Mouse (Mus musculus): ENCODE data around the gene Prdx5. TPM values are rescaled to one million over a fixed set of nuclear protein-coding genes. Genes with fewer than 3 reads are reported as not detected.
"Not testable (repeated sequence)": the region's sequence is repeated elsewhere in the genome, so short reads cannot be mapped to it uniquely, and the experiment has no call there.

The Prdx5 gene
- polyA plus RNA-seq, 1 experiment = 276 TPM

DNA sequence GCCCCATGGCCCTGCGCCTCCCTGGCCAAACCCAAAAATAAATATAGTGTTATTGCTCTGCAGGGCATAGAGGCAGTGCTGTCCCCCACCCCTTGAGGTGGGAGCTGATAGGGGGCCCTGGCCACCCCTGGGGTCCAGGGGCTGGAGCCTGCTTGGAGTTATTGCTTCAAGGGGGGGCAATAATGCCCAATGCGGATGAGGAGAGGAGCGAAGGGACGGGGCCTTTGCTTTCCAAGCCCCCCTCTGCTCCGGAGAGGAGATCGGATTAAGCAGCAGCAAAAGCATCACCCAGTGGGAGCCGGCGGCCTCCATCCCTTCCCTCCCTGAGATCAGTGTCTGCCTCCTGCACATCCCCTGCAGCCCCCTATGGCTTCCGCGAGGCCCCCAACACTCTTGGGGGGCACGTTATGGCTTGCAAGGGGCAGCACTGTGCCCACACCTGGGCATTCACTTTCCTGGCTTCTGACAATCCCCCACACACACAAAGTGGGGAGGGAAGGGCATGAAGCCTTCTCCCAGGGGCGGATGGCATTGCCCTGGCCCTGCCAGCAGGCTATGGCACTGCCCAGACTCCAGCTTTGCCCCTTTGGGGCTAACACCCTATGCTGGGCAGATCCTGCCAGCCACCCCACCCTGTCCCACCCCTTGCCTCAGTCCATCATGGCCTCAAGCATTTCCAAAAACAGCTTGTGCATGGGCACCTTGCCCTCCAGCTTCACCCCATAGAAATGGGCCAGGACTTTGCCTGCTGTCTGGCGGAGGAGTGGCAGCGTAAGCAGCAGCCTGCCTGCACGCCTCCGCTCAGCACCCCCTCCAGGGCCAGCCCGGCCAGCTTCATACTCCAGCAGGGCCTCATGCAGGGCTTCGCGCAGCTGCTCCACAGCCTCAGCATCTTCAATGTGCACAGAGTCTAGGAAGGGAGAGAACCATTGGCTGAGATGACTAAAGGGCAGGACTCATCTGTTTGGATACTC, 1.5 kb upstream of the Prdx5 start:
- Histone ChIP-seq H3K79me2 (ENCODE audit: control insufficient read depth, insufficient read depth) (peaks cover 25% of the 10 kb centered on the region), H3K36me3 (ENCODE audit: control insufficient read depth, insufficient read depth) (peaks cover 11% of the 10 kb centered on the region), H3K27me3 (ENCODE audit: control insufficient read depth, insufficient read depth, insufficient read length) (no peaks in the 10 kb centered on the region), H3ac (ENCODE audit: control insufficient read depth, insufficient read length) (no peak overlapping the region), H3K4me3 (peak overlapping the region; percentile 85), H3K4me2 (ENCODE audit: low read depth) (peak overlapping the region; percentile 84)
- TF ChIP-seq POLR2AphosphoS2 (IDR thresholded peaks at IDR 0.05; ENCODE audit: insufficient read length, low read depth) (no peak), POLR2A (IDR thresholded peaks at IDR 0.05; ENCODE audit: insufficient read length, low read depth) (peak; percentile 7)

DNA sequence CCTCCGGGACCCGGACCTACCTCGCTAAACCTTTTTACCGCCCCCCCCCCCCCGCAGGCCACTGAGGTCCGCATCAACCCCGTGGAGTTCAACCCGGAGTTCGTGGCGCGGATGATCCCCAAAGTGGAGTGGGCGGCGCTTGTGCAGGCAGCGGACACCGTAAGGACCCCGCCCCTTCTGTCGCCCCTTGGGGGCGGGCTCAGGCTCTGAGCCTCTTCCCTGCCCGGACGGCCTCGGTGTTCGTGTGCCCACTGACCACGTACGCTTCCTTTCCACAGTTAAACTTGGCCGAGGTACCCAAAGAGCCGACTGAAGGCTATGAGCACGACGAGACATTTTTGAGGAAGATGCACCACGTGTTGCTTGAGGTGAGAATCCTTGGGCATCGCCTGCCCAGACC, 400 bp upstream of the Prdx5 start:
- Histone ChIP-seq H3K4me2 (ENCODE audit: low read depth) (peak overlapping the region; percentile 84), H3K79me2 (ENCODE audit: control insufficient read depth, insufficient read depth) (peaks cover 25% of the 10 kb centered on the region), H3K36me3 (ENCODE audit: control insufficient read depth, insufficient read depth) (peaks cover 11% of the 10 kb centered on the region), H3K4me3 (peak overlapping the region; percentile 85), H3ac (ENCODE audit: control insufficient read depth, insufficient read length) (peak overlapping the region; percentile 40)
- H3K27me3 ChIP-seq (ENCODE audit: control insufficient read depth, insufficient read depth, insufficient read length) = not testable (repeated sequence)

DNA sequence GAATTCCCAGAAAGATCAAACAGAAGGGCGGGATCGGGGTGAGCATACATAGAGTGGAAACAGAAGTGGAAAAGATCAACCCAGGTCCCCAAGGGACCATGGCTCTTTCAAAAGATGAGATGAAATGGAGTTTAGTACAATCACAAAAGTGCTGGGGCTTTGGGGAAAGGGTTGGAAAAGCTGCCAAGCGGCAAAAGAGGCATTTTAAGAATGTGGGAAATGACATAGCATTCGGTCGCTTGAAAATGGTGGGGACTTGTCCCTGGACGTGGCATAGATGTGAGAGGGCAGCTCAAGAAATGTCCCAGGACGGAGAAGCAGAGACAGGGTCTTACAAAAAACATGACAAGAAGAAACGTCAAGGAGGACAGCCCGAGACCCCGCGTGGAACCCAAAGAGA, 885 bp downstream of the Prdx5 start:
- peak overlapping the region; percentile 85 for H3K4me3 ChIP-seq
- H3K36me3 ChIP-seq (ENCODE audit: control insufficient read depth, insufficient read depth) = peaks cover 11% of the 10 kb centered on the region

DNA sequence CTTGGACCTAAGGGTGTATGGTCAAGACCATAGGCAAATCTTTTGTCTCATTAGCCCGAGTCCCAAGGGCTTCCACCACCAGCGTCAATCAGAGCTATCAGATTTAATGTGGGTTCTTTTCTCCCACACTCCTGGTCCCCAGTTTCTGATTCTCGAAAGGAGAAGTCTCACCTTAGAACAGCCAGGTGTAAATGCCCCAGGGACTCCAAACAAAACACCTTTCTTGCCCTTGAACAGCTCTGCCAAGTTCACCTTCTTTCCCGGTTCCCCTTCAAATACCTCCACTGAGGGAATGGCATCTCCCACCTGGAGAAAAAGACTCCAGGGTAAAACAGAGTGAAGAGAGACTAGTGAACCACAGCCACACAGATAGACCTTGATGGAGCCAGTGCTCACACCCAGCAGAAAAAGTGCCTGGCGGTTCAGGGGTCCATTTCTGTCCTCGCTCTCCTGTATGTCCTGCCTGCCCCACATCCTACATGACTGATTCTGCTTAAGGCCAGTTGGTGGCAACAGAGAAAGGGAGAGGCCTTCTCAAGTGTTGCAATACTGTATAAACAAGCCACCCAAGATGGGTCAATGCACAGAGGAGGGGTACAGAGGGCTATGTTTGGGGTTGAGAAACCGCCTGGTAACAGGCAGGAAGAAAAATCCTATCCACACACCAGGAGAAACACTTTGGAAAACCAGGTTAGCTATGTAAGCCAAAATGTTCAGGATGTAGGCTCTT, 1.9 kb downstream of the Prdx5 start:
- TF ChIP-seq TCF3 (IDR thresholded peaks at IDR 0.05; ENCODE audit: insufficient read length, low read depth) (no peak), CEBPB (IDR thresholded peaks at IDR 0.05; ENCODE audit: insufficient read depth, poor library complexity, severe bottlenecking) (peak; percentile 69)
- H3K36me3 ChIP-seq (ENCODE audit: control insufficient read depth, insufficient read depth) = peaks cover 8% of the 10 kb centered on the region

More for the DNA sequence above, 885 bp downstream of the Prdx5 start:
- TF ChIP-seq TCF3 (IDR thresholded peaks at IDR 0.05; ENCODE audit: insufficient read length, low read depth) (no peak), MAX (IDR thresholded peaks at IDR 0.05; ENCODE audit: low read depth) (no peak), TCF12 (IDR thresholded peaks at IDR 0.05; ENCODE audit: insufficient read depth, poor library complexity, severe bottlenecking) (no peak), POLR2A (IDR thresholded peaks at IDR 0.05; ENCODE audit: insufficient read length, low read depth) (no peak), USF1 (IDR thresholded peaks at IDR 0.05; ENCODE audit: low read depth) (no peak), SRF (IDR thresholded peaks at IDR 0.05; ENCODE audit: control insufficient read depth, insufficient read length, low read depth) (no peak), MYOD1 (IDR thresholded peaks at IDR 0.05; ENCODE audit: control insufficient read depth in 1 of 3, insufficient read length in 2 of 3, low read depth in 2 of 3) (no peak), CEBPB (IDR thresholded peaks at IDR 0.05; ENCODE audit: insufficient read depth, poor library complexity, severe bottlenecking) (no peak), E2F4 (IDR thresholded peaks at IDR 0.05; ENCODE audit: insufficient read depth) (no peak), POLR2AphosphoS2 (IDR thresholded peaks at IDR 0.05; ENCODE audit: insufficient read length, low read depth) (no peak), REST (IDR thresholded peaks at IDR 0.05; ENCODE audit: insufficient read depth, insufficient read length) (no peak), MYOG (IDR thresholded peaks at IDR 0.05; ENCODE audit: control insufficient read depth in 1 of 3, insufficient read depth in 1 of 3, insufficient read length in 2 of 3, low read depth in 2 of 3) (no peak)
- Histone ChIP-seq H3ac (ENCODE audit: control insufficient read depth, insufficient read length) (peak overlapping the region; percentile 40), H3K79me2 (ENCODE audit: control insufficient read depth, insufficient read depth) (peaks cover 25% of the 10 kb centered on the region), H3K4me2 (ENCODE audit: low read depth) (peak overlapping the region; percentile 81), H3K27me3 (ENCODE audit: control insufficient read depth, insufficient read depth, insufficient read length) (no peaks in the 10 kb centered on the region)

DNA sequence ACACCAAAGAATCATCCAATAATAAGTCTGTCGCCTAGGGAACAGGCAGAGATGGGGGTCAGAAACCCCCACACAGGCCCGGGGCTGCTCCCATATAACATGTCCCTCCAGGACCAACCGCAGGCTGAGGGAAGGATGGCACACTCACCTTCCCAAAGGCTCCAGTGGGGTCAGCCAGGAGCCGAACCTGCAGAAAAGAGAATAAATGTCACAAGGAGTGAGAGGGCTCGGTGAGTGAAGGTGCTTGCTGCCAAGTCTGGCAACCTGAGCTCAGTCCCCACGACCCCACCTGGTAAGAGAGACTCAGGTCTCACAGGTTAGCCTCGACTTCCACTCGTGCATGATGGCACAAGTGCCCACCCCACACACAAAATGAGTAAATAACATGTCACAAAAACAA, 2.8 kb downstream of the Prdx5 start:
- H3K27me3 ChIP-seq (ENCODE audit: control insufficient read depth, insufficient read depth, insufficient read length) = no peaks in the 10 kb centered on the region
- H3K36me3 ChIP-seq (ENCODE audit: control insufficient read depth, insufficient read depth) = peaks cover 3% of the 10 kb centered on the region
- no peak for TF ChIP-seq TCF3 (IDR thresholded peaks at IDR 0.05; ENCODE audit: insufficient read length, low read depth)
- TF ChIP-seq MAX (IDR thresholded peaks at IDR 0.05; ENCODE audit: low read depth) = no peak
- TF ChIP-seq E2F4 (IDR thresholded peaks at IDR 0.05; ENCODE audit: insufficient read depth) = no peak
- peak overlapping the region; percentile 85 for H3K4me3 ChIP-seq
- peak overlapping the region; percentile 81 for H3K4me2 ChIP-seq (ENCODE audit: low read depth)
- peaks cover 25% of the 10 kb centered on the region for H3K79me2 ChIP-seq (ENCODE audit: control insufficient read depth, insufficient read depth)
- H3ac ChIP-seq (ENCODE audit: control insufficient read depth, insufficient read length) = no peak overlapping the region

More for the DNA sequence above, 1.9 kb downstream of the Prdx5 start:
- H3K4me2 ChIP-seq (ENCODE audit: low read depth) = peak overlapping the region; percentile 81
- H3K79me2 ChIP-seq (ENCODE audit: control insufficient read depth, insufficient read depth) = peaks cover 25% of the 10 kb centered on the region
- no peaks in the 10 kb centered on the region for H3K27me3 ChIP-seq (ENCODE audit: control insufficient read depth, insufficient read depth, insufficient read length)
- H3ac ChIP-seq (ENCODE audit: control insufficient read depth, insufficient read length) = no peak overlapping the region
- H3K4me3 ChIP-seq = peak overlapping the region; percentile 85

Data from myocyte (in vitro differentiated cells).